In genomic region chr5:121400064-121400463, GRCm38 (mm10) we compare ENCODE assay signal across 15 mouse cellular contexts. TPM values are rescaled to one million over a fixed set of nuclear protein-coding genes. Genes with fewer than 3 reads are reported as not detected.
DNase-seq lines count a peak whose midpoint lies in the region; ATAC-seq and TF ChIP-seq lines count a peak whose summit lies in the region.
"Had no signal": no experiment of that assay in that cellular context is flagged by ENCODE, and none has a peak within 500 bp of the region (broad histone marks: within the 10 kb centered on the region; RNA-seq: fewer than 3 reads in every experiment).

No protein-coding gene starts in this region.

- no peak overlapping the region for H3K4me2 ChIP-seq in lung, postnatal 0 days (replicated peaks; ENCODE audit: low read depth, low read length)
- peak overlapping the region; percentile 96 for H3K4me2 ChIP-seq in liver, embryonic 15.5 days

- DNase-seq in lung, postnatal 0 days (ENCODE audit: low spot score), result peak; percentile 41
- DNase-seq in lung, postnatal 14 days, result no peak
- no peak for DNase-seq in cerebellum, adult 11-12 months
- no peak for DNase-seq in right cerebral cortex, adult 2 months (ENCODE audit: low spot score in 2 of 2)
- no peak for DNase-seq in kidney, postnatal 14 days
- DNase-seq: adrenal gland, postnatal 10 days; cerebellum, postnatal 36 days; heart, adult 2 months; heart, postnatal 14 days; kidney, postnatal 25 days; right cerebral cortex, adult 18-20 months had no signal

- TF ChIP-seq EP300 in lung, postnatal 0 days (IDR thresholded peaks at IDR 0.05), result no peak

- TF ChIP-seq CTCF in lung, postnatal 0 days (IDR thresholded peaks at IDR 0.05), result no peak
- TF ChIP-seq CTCF in bone marrow macrophage, adult 2 months (IDR thresholded peaks at IDR 0.05; ENCODE audit: low read depth, low read length), result no peak

- H3K36me3 ChIP-seq in lung, postnatal 0 days (ENCODE audit: insufficient read depth, low read length), result 0 out of 2 replicates have a peak, but pooled peaks cover 3% of the 10 kb centered on the region
- peaks cover 31% of the 10 kb centered on the region for H3K36me3 ChIP-seq in liver, embryonic 15.5 days (replicated peaks)

- H3K4me1 ChIP-seq in lung, postnatal 0 days (ENCODE audit: insufficient read depth, low read depth, low read length), result no peaks in the 10 kb centered on the region; the same call in 1 of the 2 replicates
- H3K4me1 ChIP-seq in bone marrow macrophage, adult 2 months (ENCODE audit: control insufficient read depth, insufficient read depth, low read length), result peaks cover 19% of the 10 kb centered on the region
- peaks cover 54% of the 10 kb centered on the region for H3K4me1 ChIP-seq in liver, embryonic 15.5 days (replicated peaks)

- no peaks in the 10 kb centered on the region for H3K27me3 ChIP-seq in lung, postnatal 0 days (replicated peaks; ENCODE audit: insufficient read depth, low read length)
- no peaks in the 10 kb centered on the region for H3K27me3 ChIP-seq in liver, embryonic 15.5 days
- H3K27me3 ChIP-seq: embryonic facial prominence, embryonic 12.5 days; forebrain, embryonic 12.5 days had no signal

- no peak overlapping the region for H3K9ac ChIP-seq in lung, postnatal 0 days (replicated peaks; ENCODE audit: low read depth)
- no peak overlapping the region for H3K9ac ChIP-seq in liver, embryonic 15.5 days
- H3K9ac ChIP-seq: embryonic facial prominence, embryonic 12.5 days had no signal

- no peak overlapping the region for H3K27ac ChIP-seq in lung, postnatal 0 days (ENCODE audit: low read length)
- H3K27ac ChIP-seq in bone marrow macrophage, adult 2 months (ENCODE audit: insufficient read depth, low read depth, low read length), result peak overlapping the region; percentile 26
- H3K27ac ChIP-seq in liver, embryonic 15.5 days (replicated peaks), result no peak overlapping the region
- H3K27ac ChIP-seq: embryonic facial prominence, embryonic 12.5 days; forebrain, embryonic 12.5 days; heart, adult 2 months had no signal

- no peaks in the 10 kb centered on the region for H3K9me3 ChIP-seq in lung, postnatal 0 days (ENCODE audit: low read length)
- H3K9me3 ChIP-seq in liver, embryonic 15.5 days (replicated peaks), result no peaks in the 10 kb centered on the region
- H3K9me3 ChIP-seq: embryonic facial prominence, embryonic 12.5 days; forebrain, embryonic 12.5 days had no signal

- 44% methylated on average over 5 of the region's 5 CpGs for WGBS in lung, postnatal 0 days
- 41% methylated on average over 5 of the region's 5 CpGs for WGBS in liver, embryonic 15.5 days (ENCODE audit: insufficient replicate concordance)

- no peak overlapping the region for H3K4me3 ChIP-seq in lung, postnatal 0 days (ENCODE audit: low read depth, low read length)
- peak overlapping the region; percentile 96 for H3K4me3 ChIP-seq in bone marrow macrophage, adult 2 months (ENCODE audit: insufficient read depth, low read length)
- no peak overlapping the region for H3K4me3 ChIP-seq in liver, embryonic 15.5 days (replicated peaks)
- H3K4me3 ChIP-seq: heart, adult 2 months had no signal

- TF ChIP-seq POLR2A in bone marrow macrophage, adult 2 months (IDR thresholded peaks at IDR 0.05; ENCODE audit: borderline replicate concordance, low read depth, low read length), result no peak

- ATAC-seq in lung, postnatal 0 days, result no peak
- ATAC-seq in liver, embryonic 15.5 days (ENCODE audit: insufficient read depth), result no peak

RNA-seq across cellular contexts. Expression of gene Naa25, which starts 2.3 kb away (rescaled TPM):
- 14.3 and 16.0 TPM in 2 replicates for polyA plus RNA-seq in lung, postnatal 0 days (2015; fragmentation: Nextera tagmentation; extraction: Ambion mirVana)
- 9.9 and 14.0 TPM in 2 replicates for polyA plus RNA-seq in bone marrow macrophage, adult 2 months (2012; ENCODE audit: insufficient read depth, insufficient read length, missing spikeins)
- 19.2 and 20.0 TPM in 2 replicates for polyA plus RNA-seq in liver, embryonic 15.5 days (2015; fragmentation: Nextera tagmentation; extraction: Ambion mirVana)

RNA-seq across cellular contexts. Expression of gene Trafd1, which starts 14.6 kb away (rescaled TPM):
- polyA plus RNA-seq in lung, postnatal 0 days (2015; fragmentation: Nextera tagmentation; extraction: Ambion mirVana), result 76.6 and 80.9 TPM in 2 replicates
- polyA plus RNA-seq in bone marrow macrophage, adult 2 months (2012; ENCODE audit: insufficient read depth, insufficient read length, missing spikeins), result 233 and 235 TPM in 2 replicates
- polyA plus RNA-seq in liver, embryonic 15.5 days (2015; fragmentation: Nextera tagmentation; extraction: Ambion mirVana), result 22.8 and 25.9 TPM in 2 replicates

RNA-seq across cellular contexts. Expression of gene Tmem116, which starts 51.6 kb away (rescaled TPM):
- 36.1 and 40.4 TPM in 2 replicates for polyA plus RNA-seq in lung, postnatal 0 days (2015; fragmentation: Nextera tagmentation; extraction: Ambion mirVana)
- polyA plus RNA-seq in bone marrow macrophage, adult 2 months (2012; ENCODE audit: insufficient read depth, insufficient read length, missing spikeins), result 2.3 and 2.8 TPM in 2 replicates
- polyA plus RNA-seq in liver, embryonic 15.5 days (2015; fragmentation: Nextera tagmentation; extraction: Ambion mirVana), result 0.39 and 0.81 TPM in 2 replicates

RNA-seq across cellular contexts. Expression of gene Erp29, which starts 52.2 kb away (rescaled TPM):
- 122 and 123 TPM in 2 replicates for polyA plus RNA-seq in lung, postnatal 0 days (2015; fragmentation: Nextera tagmentation; extraction: Ambion mirVana)
- polyA plus RNA-seq in bone marrow macrophage, adult 2 months (2012; ENCODE audit: insufficient read depth, insufficient read length, missing spikeins), result 365 and 401 TPM in 2 replicates
- polyA plus RNA-seq in liver, embryonic 15.5 days (2015; fragmentation: Nextera tagmentation; extraction: Ambion mirVana), result 87.0 and 94.4 TPM in 2 replicates
